In the genomic region with DNA sequence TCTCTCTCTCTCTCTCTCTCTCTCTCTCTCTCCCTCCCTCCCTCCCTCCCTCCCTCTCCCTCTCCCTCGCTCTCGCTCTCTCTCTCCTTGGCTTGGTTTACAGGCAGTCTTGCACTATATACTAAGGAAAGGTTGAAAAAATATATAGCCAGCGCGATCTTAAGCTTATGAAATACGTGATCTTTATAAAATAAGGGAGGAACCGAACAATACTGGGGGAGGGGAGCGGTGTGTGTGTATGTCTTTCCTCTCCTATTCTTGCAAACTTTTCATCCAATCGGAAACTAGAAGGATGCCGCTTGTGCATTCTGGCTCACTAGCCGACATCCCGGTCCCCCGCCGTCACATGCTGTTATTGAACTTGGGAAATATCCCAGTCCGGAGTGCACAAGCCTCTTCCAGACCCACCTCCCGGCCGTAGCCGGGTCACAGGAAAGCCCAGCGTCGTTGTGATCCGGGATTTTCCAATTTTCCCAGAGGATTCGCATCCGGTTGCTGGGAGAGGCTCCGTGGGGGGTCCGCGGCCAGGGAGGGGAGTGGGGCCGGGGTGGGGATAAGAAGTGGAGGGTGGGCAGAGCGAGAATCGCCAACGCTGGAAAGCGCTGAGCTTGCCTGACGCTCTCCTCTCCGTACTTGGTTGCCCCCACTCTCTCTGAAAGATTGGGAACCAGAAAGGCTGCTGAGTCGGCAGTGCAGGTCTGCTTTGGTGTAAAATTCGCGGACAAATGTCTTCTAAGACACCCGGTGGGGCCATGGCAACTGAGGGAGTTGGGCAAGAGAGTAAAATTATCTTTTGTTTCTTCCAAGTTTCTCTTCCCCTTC, we compare ENCODE assay signal across 1 mouse cellular context.
A peak's percentile ranks its signal among the peaks of the same experiment; 100 is the strongest.
TF ChIP-seq lines count a peak whose summit lies in the region.

No protein-coding gene starts in this region.

TF ChIP-seq in MEL, 35 proteins besides CTCF, POLR2A, EP300 and RAD21 (continued from another document):
- TF ChIP-seq NELFE (IDR thresholded peaks at IDR 0.05; ENCODE audit: low read depth, low read length) (0 out of 2 replicates have a peak, but pooled peaks have one; percentile 13), GATA1 (IDR thresholded peaks at IDR 0.05; ENCODE audit: low read depth, low read length) (no peak), MYC (IDR thresholded peaks at IDR 0.05; ENCODE audit: low read depth, low read length) (no peak), GABPA (IDR thresholded peaks at IDR 0.05; ENCODE audit: low read depth, low read length) (no peak), CHD1 (IDR thresholded peaks at IDR 0.05; ENCODE audit: low read depth, low read length) (no peak; the same call in 1 of the 2 replicates), ZMIZ1 (IDR thresholded peaks at IDR 0.05; ENCODE audit: low read depth, low read length) (no peak), TBP (IDR thresholded peaks at IDR 0.05; ENCODE audit: low read depth, low read length) (0 out of 2 replicates have a peak, but pooled peaks have one; percentile 31), SMC3 (IDR thresholded peaks at IDR 0.05; ENCODE audit: low read depth, low read length) (no peak), USF2 (IDR thresholded peaks at IDR 0.05; ENCODE audit: borderline replicate concordance in 1 of 2, insufficient read depth in 1 of 2, low read depth in 1 of 2, low read length in 2 of 2) (no peak), MEF2A (IDR thresholded peaks at IDR 0.05; ENCODE audit: extremely low read depth, insufficient replicate concordance, low read depth, low read length, poor library complexity, severe bottlenecking) (no peak), ZNF384 (IDR thresholded peaks at IDR 0.05; ENCODE audit: low read depth, low read length) (no peak), ZKSCAN1 (IDR thresholded peaks at IDR 0.05; ENCODE audit: low read depth, low read length) (no peak), TAL1 (IDR thresholded peaks at IDR 0.05; ENCODE audit: low read length) (no peak), BHLHE40 (IDR thresholded peaks at IDR 0.05; ENCODE audit: borderline replicate concordance, low read depth, low read length) (no peak)
TF ChIP-seq in MEL: peak in this region for 4.
